Mouse (Mus musculus): ENCODE results near the gene Fam89a.

GRCm38 (mm10) chr8:124724301-124724700 is 27.3 kb downstream of the Fam89a start:
- no peak for TF ChIP-seq EP300 (IDR thresholded peaks at IDR 0.05; ENCODE audit: insufficient read depth, low read depth, low read length)
- no peak for TF ChIP-seq CTCF (IDR thresholded peaks at IDR 0.05; ENCODE audit: low read depth, low read length)

Data from ES-Bruce4 (cell line).